Mouse (Mus musculus) liver, embryonic 14.5 days (tissue): Measurements from ENCODE around the gene Errfi1.

ENCODE experiments used
- CTCF ChIP-seq: IDR thresholded peaks from 2 replicates; pipeline ENCODE4 v1.5.1; 2016; ENCODE audit warnings: antibody characterized with exemption, low read depth, control low read depth
- EP300 ChIP-seq: IDR thresholded peaks from 2 replicates; pipeline ENCODE4 v1.6.1; 2016; ENCODE audit warnings: antibody characterized with exemption, low read depth

- TF ChIP-seq CTCF (no peak), EP300 (no peak)
Measured at GRCm38 (mm10) chr4:150872139-150872651, 18.5 kb downstream of the Errfi1 start.
